Mouse (Mus musculus) liver, adult 2 months (tissue): ENCODE measurements around the gene Zfp473.
A peak's percentile ranks its signal among the peaks of the same experiment; 100 is the strongest.

ENCODE experiments used
- CTCF ChIP-seq: fragments of 200-500 bp; IDR thresholded peaks from 2 replicates; pipeline ENCODE4 v1.5.1; 2011; ENCODE audit warnings: low read depth, low read length, control low read depth
- POLR2A ChIP-seq: fragments of 200-500 bp; IDR thresholded peaks from 2 replicates; pipeline ENCODE4 v1.6.1; 2011; ENCODE audit warnings: low read length, control low read depth; ENCODE audit not compliant: insufficient read depth; ENCODE audit errors: extremely low read depth

- TF ChIP-seq CTCF = peak; percentile 14; the same call in 1 of the 2 replicates
- no peak for TF ChIP-seq POLR2A
Measured at GRCm38 (mm10) chr7:44770046-44770578, 19.3 kb upstream of the Zfp473 start.
